Mouse (Mus musculus) intestine, embryonic 14.5 days (tissue): ENCODE results near the gene Gm10639. TPM values are rescaled to one million over a fixed set of nuclear protein-coding genes. Genes with fewer than 3 reads are reported as not detected.
"Not testable (repeated sequence)": the region's sequence is repeated elsewhere in the genome, so short reads cannot be mapped to it uniquely, and the experiment has no call there.

Source experiments
- ATAC-seq: fragments of 200-750 bp; cut with Nextera tagmentation; replicated peaks from 2 replicates; pipeline ENCODE4 v1.8.0; 2017; ENCODE audit warnings: low read depth, moderate number of reproducible peaks, moderate TSS enrichment, moderate library complexity; ENCODE audit not compliant: low FRiP score, low TSS enrichment
- DNase-seq: peaks from one replicate; pipeline ENCODE4 v3.0.0-alpha.2; 2018; ENCODE audit warnings: low spot score
- H3K27ac ChIP-seq: fragments of 300-500 bp; sonication (generic); 2 replicates; pipeline ENCODE4 v1.5.1; 2014; ENCODE audit warnings: low read depth, mild to moderate bottlenecking, control low read depth
- H3K27me3 ChIP-seq: fragments of 300-500 bp; sonication (generic); replicated peaks from 2 replicates; pipeline ENCODE4 v1.6.1; 2014; ENCODE audit warnings: low read length, control low read depth; ENCODE audit not compliant: control insufficient read depth, insufficient read depth
- H3K36me3 ChIP-seq: fragments of 300-500 bp; sonication (generic); 2 replicates; pipeline ENCODE4 v1.6.1; 2014; ENCODE audit warnings: low read length, control low read depth; ENCODE audit not compliant: control insufficient read depth, insufficient read depth
- H3K4me1 ChIP-seq: fragments of 300-500 bp; sonication (generic); replicated peaks from 2 replicates; pipeline ENCODE4 v1.6.1; 2014; ENCODE audit warnings: low read length, control low read depth, mixed read lengths; ENCODE audit not compliant: control insufficient read depth, insufficient read depth
- H3K4me2 ChIP-seq: fragments of 300-500 bp; sonication (generic); 2 replicates; pipeline ENCODE4 v1.6.1; 2014; ENCODE audit warnings: low read length
- H3K4me3 ChIP-seq: fragments of 300-500 bp; sonication (generic); 2 replicates; pipeline ENCODE4 v1.5.1; 2014; ENCODE audit warnings: low read depth, low read length, control low read depth, mixed read lengths
- H3K9ac ChIP-seq: fragments of 300-500 bp; sonication (generic); 2 replicates; pipeline ENCODE4 v1.6.1; 2014; ENCODE audit warnings: mild to moderate bottlenecking, low read length
- H3K9me3 ChIP-seq: fragments of 300-500 bp; sonication (generic); 2 replicates; pipeline ENCODE4 v1.6.1; 2016; ENCODE audit warnings: low read length, control low read depth; ENCODE audit not compliant: control insufficient read depth
- WGBS: fragments of 180-500 bp; shearing (Covaris S2); extraction: QIAGEN DNeasy Blood & Tissue Kit; methylation state at CpG from one replicate; pipeline ENCODE4 v1.1.7; 2014; 5-methylcytosine and 5-hydroxymethylcytosine counted together
- polyA plus RNA-seq: library from polyadenylated mRNA; unstranded; fragments of >200 nt; fragmentation: Nextera tagmentation; extraction: Ambion mirVana; gene quantifications from 2 replicates; pipeline ENCODE4 v1.2.1, GENCODE M21; 2014

The Gm10639 gene
- polyA plus RNA-seq: not detected in 2 replicates

DNA sequence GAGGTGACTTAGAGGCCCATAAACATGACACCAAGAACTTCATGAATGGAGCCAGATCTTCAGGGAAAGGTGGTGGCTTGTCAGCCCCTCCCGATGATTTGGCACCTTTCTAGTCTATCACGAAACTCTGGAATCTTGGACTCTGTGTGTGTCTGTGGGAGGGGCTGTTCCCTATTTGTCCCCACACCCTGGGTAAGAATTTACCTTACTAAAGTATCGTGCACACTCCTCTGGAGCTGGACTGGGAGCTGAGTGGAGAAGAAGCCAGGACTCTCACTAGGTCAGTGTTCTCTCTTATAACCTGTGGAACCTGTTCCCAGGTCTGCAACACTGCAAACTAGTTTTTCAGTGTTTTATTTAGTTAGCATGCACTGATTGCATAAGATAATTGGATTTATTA lies at the start of gene Gm10639:
Gene Gm10639, plus strand, starts transcription at position 201 of the 400 bp plus-strand sequence.
- not testable (repeated sequence) for DNase-seq, ATAC-seq

DNA sequence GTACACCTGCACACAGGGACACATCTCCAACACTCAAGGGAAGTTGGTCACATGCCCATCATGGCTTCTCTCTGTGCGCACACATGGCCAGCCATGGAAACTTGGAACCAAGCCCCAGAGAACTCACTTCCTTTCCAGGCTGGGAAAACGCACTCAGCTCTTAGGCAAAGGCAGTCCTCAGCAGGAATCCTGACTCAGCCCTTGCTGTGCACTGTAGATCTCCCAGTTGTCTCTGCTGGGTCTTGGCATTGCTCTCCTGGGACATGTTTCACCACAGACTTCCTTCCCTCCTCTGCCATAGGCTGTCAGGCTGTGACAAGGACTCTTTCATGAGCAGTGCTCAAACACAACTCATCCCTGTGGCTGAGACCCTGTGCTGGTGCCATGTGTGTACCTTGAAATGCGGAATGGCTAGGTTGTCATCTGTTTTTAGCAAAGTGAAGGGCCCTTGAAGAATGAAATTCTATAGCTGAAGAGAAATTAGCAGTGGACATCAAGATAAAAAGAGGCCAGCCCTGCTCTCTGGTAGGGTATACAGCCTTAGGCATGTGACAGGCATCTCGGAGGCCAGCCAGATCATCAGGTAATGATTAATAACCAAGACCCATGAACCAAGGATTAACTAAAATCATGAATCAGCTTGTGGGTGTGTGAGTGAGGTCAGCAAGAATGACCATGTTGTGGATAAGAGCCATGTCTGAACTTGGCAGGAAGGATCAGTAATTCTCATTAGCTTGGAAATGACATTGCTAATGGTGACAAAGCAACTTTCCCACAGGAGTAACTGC lies 33.8 kb upstream of the Gm10639 start:
- peak; percentile 81; the same call in 1 of the 2 replicates for ATAC-seq
- WGBS: 64% methylated on average over 4 of the region's 4 CpGs
- H3K4me3 ChIP-seq, H3K9ac ChIP-seq, DNase-seq, H3K4me2 ChIP-seq, H3K9me3 ChIP-seq, H3K36me3 ChIP-seq, H3K27me3 ChIP-seq, H3K27ac ChIP-seq, H3K4me1 ChIP-seq: not testable (repeated sequence)

More for the DNA sequence above, at the start of gene Gm10639:
- not testable (repeated sequence) for H3K9ac ChIP-seq, H3K27ac ChIP-seq, H3K4me3 ChIP-seq, H3K9me3 ChIP-seq, H3K27me3 ChIP-seq, H3K4me2 ChIP-seq, H3K36me3 ChIP-seq, H3K4me1 ChIP-seq
- 77% methylated on average over 3 of the region's 3 CpGs for WGBS

DNA sequence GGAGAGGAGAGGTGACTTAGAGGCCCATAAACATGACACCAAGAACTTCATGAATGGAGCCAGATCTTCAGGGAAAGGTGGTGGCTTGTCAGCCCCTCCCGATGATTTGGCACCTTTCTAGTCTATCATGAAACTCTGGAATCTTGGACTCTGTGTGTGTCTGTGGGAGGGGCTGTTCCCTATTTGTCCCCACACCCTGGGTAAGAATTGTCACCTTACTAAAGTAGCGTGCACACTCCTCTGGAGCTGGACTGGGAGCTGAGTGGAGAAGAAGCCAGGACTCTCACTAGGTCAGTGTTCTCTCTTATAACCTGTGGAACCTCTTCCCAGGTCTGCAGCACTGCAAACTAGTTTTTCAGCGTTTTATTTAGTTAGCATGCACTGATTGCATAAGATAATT lies 32.8 kb upstream of the Gm10639 start, which contains the start of gene Gm3776:
Gene Gm3776, plus strand, starts transcription at position 216 of the 400 bp plus-strand sequence.
- not testable (repeated sequence) for H3K4me1 ChIP-seq, H3K36me3 ChIP-seq, H3K27ac ChIP-seq, H3K9ac ChIP-seq, H3K4me3 ChIP-seq, ATAC-seq, H3K9me3 ChIP-seq, H3K27me3 ChIP-seq, H3K4me2 ChIP-seq, DNase-seq
- 72% methylated on average over 1 of the region's 3 CpGs for WGBS

- DNase-seq, H3K27me3 ChIP-seq, H3K27ac ChIP-seq, H3K36me3 ChIP-seq, H3K4me3 ChIP-seq, H3K9ac ChIP-seq, H3K4me2 ChIP-seq, H3K9me3 ChIP-seq, H3K4me1 ChIP-seq: not testable (repeated sequence)
- 0% methylated on average over 1 of the region's 6 CpGs for WGBS
- peak; percentile 43; the same call in 1 of the 2 replicates for ATAC-seq
Observed at GRCm38 (mm10) chr9:78259688-78260087, 30.0 kb upstream of the Gm10639 start.

DNA sequence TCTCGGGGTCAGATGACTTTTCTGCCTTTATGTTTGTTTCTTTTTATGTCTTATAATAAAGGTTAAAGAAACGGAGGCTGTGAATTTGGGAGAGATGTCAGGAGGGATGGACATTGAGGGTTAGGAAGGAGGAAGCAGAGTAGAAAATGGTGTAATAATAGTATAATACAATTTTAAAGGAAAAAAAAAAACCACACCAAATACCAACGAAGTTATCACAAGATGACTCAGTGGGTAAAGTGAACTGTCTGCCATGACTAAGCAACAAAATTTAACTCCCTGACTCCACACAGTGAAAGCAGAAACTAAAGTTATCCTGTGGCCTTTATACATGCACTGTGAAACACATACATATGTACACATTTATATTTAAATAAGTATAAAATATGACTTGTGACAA lies 18.8 kb upstream of the Gm10639 start:
- 81% methylated on average over 3 of the region's 3 CpGs for WGBS

DNA sequence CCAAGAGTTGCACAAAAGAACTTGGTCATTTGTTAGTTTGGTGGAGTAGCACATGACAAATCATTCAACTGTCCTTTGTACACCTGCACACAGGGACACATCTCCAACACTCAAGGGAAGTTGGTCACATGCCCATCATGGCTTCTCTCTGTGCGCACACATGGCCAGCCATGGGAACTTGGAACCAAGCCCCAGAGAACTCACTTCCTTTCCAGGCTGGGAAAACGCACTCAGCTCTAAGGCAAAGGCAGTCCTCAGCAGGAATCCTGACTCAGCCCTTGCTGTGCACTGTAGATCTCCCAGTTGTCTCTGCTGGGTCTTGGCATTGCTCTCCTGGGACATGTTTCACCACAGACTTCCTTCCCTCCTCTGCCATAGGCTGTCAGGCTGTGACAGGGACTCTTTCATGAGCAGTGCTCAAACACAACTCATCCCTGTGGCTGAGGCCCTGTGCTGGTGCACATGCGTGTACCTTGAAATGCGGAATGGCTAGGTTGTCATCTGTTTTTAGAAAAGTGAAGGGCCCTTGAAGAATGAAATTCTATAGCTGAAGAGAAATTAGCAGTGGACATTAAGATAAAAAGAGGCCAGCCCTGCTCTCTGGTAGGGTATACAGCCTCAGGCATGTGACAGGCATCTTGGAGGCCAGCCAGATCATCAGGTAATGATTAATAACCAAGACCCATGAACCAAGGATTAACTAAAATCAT lies 7.6 kb upstream of the Gm10639 start:
- H3K4me1 ChIP-seq, H3K4me3 ChIP-seq, H3K36me3 ChIP-seq, H3K9me3 ChIP-seq, H3K27me3 ChIP-seq, DNase-seq, H3K9ac ChIP-seq, H3K27ac ChIP-seq, H3K4me2 ChIP-seq: not testable (repeated sequence)
- ATAC-seq: peak; percentile 78
- WGBS: 81% methylated on average over 4 of the region's 4 CpGs

More for the DNA sequence above, 18.8 kb upstream of the Gm10639 start:
- H3K9ac ChIP-seq, H3K4me2 ChIP-seq, ATAC-seq, H3K4me3 ChIP-seq, DNase-seq, H3K36me3 ChIP-seq, H3K27me3 ChIP-seq, H3K9me3 ChIP-seq, H3K4me1 ChIP-seq, H3K27ac ChIP-seq: not testable (repeated sequence)

GRCm38 (mm10) chr9:78289063-78289462 lies 660 bp upstream of the Gm10639 start:
- not testable (repeated sequence) for H3K9ac ChIP-seq, H3K27ac ChIP-seq, H3K4me2 ChIP-seq, H3K36me3 ChIP-seq, H3K27me3 ChIP-seq, H3K4me3 ChIP-seq, DNase-seq, H3K9me3 ChIP-seq, H3K4me1 ChIP-seq, ATAC-seq
- WGBS: 57% methylated on average over 1 of the region's 1 CpGs

DNA sequence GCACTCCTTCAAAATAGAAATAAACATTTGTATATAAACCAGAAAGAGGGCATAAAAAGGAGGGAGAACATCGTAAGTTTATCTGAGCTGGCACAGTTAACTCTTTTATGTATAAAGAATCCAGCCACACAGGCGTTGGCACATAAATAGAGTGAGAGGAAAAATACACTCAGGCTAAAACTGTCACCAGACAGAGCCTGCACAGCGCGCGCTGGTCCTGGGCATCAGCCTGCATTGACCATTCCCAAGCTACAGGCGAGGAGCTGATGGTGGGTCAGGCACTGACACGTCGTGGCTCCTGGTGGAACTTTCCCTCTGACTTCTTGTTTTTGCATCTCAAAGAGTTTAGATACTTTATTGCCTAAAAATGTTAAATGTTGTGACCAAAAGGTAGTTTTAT lies 2.7 kb downstream of the Gm10639 start:
- not testable (repeated sequence) for H3K9me3 ChIP-seq, ATAC-seq, H3K9ac ChIP-seq, H3K27ac ChIP-seq, H3K36me3 ChIP-seq, DNase-seq, H3K4me2 ChIP-seq, H3K27me3 ChIP-seq, H3K4me1 ChIP-seq, H3K4me3 ChIP-seq
- 73% methylated on average over 8 of the region's 8 CpGs for WGBS
